Mouse (Mus musculus) stomach, embryonic 14.5 days (tissue): ENCODE results near the gene Slc35b2. TPM values are rescaled to one million over a fixed set of nuclear protein-coding genes. Genes with fewer than 3 reads are reported as not detected.

Experiments
- ATAC-seq: fragments of 200-750 bp; cut with Nextera tagmentation; 2 replicates; pipeline ENCODE4 v1.8.0; 2017; ENCODE audit warnings: low read depth, moderate TSS enrichment; ENCODE audit not compliant: insufficient number of reproducible peaks, insufficient read depth, low FRiP score
- H3K27ac ChIP-seq: fragments of 300-500 bp; sonication (generic); 2 replicates; pipeline ENCODE4 v1.5.1; 2014; ENCODE audit warnings: mild to moderate bottlenecking, low read length, moderate library complexity, mixed read lengths
- H3K27me3 ChIP-seq: fragments of 300-500 bp; sonication (generic); 2 replicates; pipeline ENCODE4 v1.6.1; 2014; ENCODE audit warnings: low read length, control low read depth, mixed read lengths; ENCODE audit not compliant: control insufficient read depth, insufficient read depth
- H3K36me3 ChIP-seq: fragments of 300-500 bp; sonication (generic); 2 replicates; pipeline ENCODE4 v1.6.1; 2014; ENCODE audit warnings: mild to moderate bottlenecking, control low read depth, low read length, moderate library complexity, mixed read lengths; ENCODE audit not compliant: control insufficient read depth, insufficient read depth
- H3K4me1 ChIP-seq: fragments of 300-500 bp; sonication (generic); 2 replicates; pipeline ENCODE4 v1.6.1; 2014; ENCODE audit warnings: low read length, control low read depth, mixed read lengths; ENCODE audit not compliant: control insufficient read depth, insufficient read depth
- H3K4me2 ChIP-seq: fragments of 300-500 bp; sonication (generic); replicated peaks from 2 replicates; pipeline ENCODE4 v1.6.1; 2014; ENCODE audit warnings: low read depth, low read length, control low read depth
- H3K4me3 ChIP-seq: fragments of 300-500 bp; sonication (generic); 2 replicates; pipeline ENCODE4 v1.5.1; 2014; ENCODE audit warnings: low read depth, low read length, control low read depth
- H3K9ac ChIP-seq: fragments of 300-500 bp; sonication (generic); replicated peaks from 2 replicates; pipeline ENCODE4 v1.6.1; 2014; ENCODE audit warnings: low read depth, mild to moderate bottlenecking, control low read depth, low read length, moderate library complexity, mixed read lengths
- H3K9me3 ChIP-seq: fragments of 300-500 bp; sonication (generic); 2 replicates; pipeline ENCODE4 v1.6.1; 2016; ENCODE audit warnings: low read depth, low read length, control low read depth; ENCODE audit not compliant: control insufficient read depth
- WGBS: fragments of 180-500 bp; shearing (Covaris S2); extraction: QIAGEN DNeasy Blood & Tissue Kit; methylation state at CpG from one replicate; pipeline ENCODE4 v1.1.7; 2014; 5-methylcytosine and 5-hydroxymethylcytosine counted together
- polyA plus RNA-seq: library from polyadenylated mRNA; unstranded; fragments of >200 nt; fragmentation: Nextera tagmentation; extraction: Ambion mirVana; gene quantifications from 2 replicates; pipeline ENCODE4 v1.2.1, GENCODE M21; 2014

The Slc35b2 gene
- polyA plus RNA-seq, 1 experiment from 2014 or later = 117 TPM

GRCm38 (mm10) chr17:45555452-45556106 is 8.1 kb upstream of the Slc35b2 start, which contains the start of gene Nfkbie:
Nfkbie (plus strand) TSS chr17:45555703.
- no peak within 1 kb of the TSS for H3K27ac ChIP-seq
- no peaks in the 10 kb centered on the region for H3K36me3 ChIP-seq

GRCm38 (mm10) chr17:45556107-45556489 is 7.6 kb upstream of the Slc35b2 start:
- Histone ChIP-seq H3K9ac (peak overlapping the region; percentile 39), H3K4me2 (peak overlapping the region; percentile 97), H3K4me1 (peaks cover 4% of the 10 kb centered on the region; the same call in 1 of the 2 replicates), H3K36me3 (no peaks in the 10 kb centered on the region), H3K4me3 (peak overlapping the region; percentile 57), H3K9me3 (no peaks in the 10 kb centered on the region), H3K27me3 (no peaks in the 10 kb centered on the region), H3K27ac (no peak overlapping the region)
- no peak for ATAC-seq
- WGBS = 2% methylated on average over 14 of the region's 14 CpGs

More at GRCm38 (mm10) chr17:45555452-45556106, 8.1 kb upstream of the Slc35b2 start, which contains the start of gene Nfkbie:
- H3K4me3 ChIP-seq = peak within 1 kb of the TSS; percentile 57
- H3K9me3 ChIP-seq = no peaks in the 10 kb centered on the region
- peak within 1 kb of the TSS; percentile 39 for H3K9ac ChIP-seq
- peak within 1 kb of the TSS; percentile 97 for H3K4me2 ChIP-seq
- H3K4me1 ChIP-seq = peaks cover 4% of the 10 kb centered on the region; the same call in 1 of the 2 replicates
- peak; percentile 82 for ATAC-seq
- under 1% methylated on average over 45 of the region's 45 CpGs for WGBS
- H3K27me3 ChIP-seq = no peaks in the 10 kb centered on the region

- H3K4me2 ChIP-seq = peak overlapping the region; percentile 97
- no peak overlapping the region for H3K27ac ChIP-seq
- no peak overlapping the region; the same call in 1 of the 2 replicates for H3K9ac ChIP-seq
- H3K36me3 ChIP-seq = no peaks in the 10 kb centered on the region
- peaks cover 4% of the 10 kb centered on the region; the same call in 1 of the 2 replicates for H3K4me1 ChIP-seq
- no peak for ATAC-seq
- H3K9me3 ChIP-seq = no peaks in the 10 kb centered on the region
- WGBS = 63% methylated on average over 3 of the region's 3 CpGs
- no peaks in the 10 kb centered on the region for H3K27me3 ChIP-seq
- H3K4me3 ChIP-seq = peak overlapping the region; percentile 57; the same call in 1 of the 2 replicates
Measured at GRCm38 (mm10) chr17:45556514-45557245, 7.0 kb upstream of the Slc35b2 start.

GRCm38 (mm10) chr17:45557246-45557824 is 6.3 kb upstream of the Slc35b2 start:
- Histone ChIP-seq H3K4me3 (no peak overlapping the region), H3K27ac (no peak overlapping the region), H3K9me3 (no peaks in the 10 kb centered on the region), H3K36me3 (no peaks in the 10 kb centered on the region), H3K4me2 (0 out of 2 replicates have a peak overlapping the region, but pooled peaks have one; percentile 7), H3K27me3 (no peaks in the 10 kb centered on the region), H3K4me1 (peaks cover 4% of the 10 kb centered on the region; the same call in 1 of the 2 replicates), H3K9ac (no peak overlapping the region)
- 65% methylated on average over 7 of the region's 7 CpGs for whole genome bisulfite sequencing
- ATAC-seq = no peak

GRCm38 (mm10) chr17:45557998-45558862 is 5.4 kb upstream of the Slc35b2 start:
- Histone ChIP-seq H3K4me1 (peaks cover 4% of the 10 kb centered on the region; the same call in 1 of the 2 replicates), H3K4me3 (no peak overlapping the region), H3K27me3 (no peaks in the 10 kb centered on the region), H3K9me3 (no peaks in the 10 kb centered on the region), H3K9ac (no peak overlapping the region), H3K27ac (no peak overlapping the region), H3K4me2 (no peak overlapping the region), H3K36me3 (no peaks in the 10 kb centered on the region)
- no peak for ATAC-seq
- WGBS = 71% methylated on average over 16 of the region's 16 CpGs

GRCm38 (mm10) chr17:45559732-45560525 is 3.7 kb upstream of the Slc35b2 start:
- Histone ChIP-seq H3K9ac (no peak overlapping the region), H3K4me2 (no peak overlapping the region), H3K9me3 (no peaks in the 10 kb centered on the region), H3K27me3 (no peaks in the 10 kb centered on the region), H3K4me3 (no peak overlapping the region), H3K27ac (no peak overlapping the region), H3K4me1 (peaks cover 8% of the 10 kb centered on the region), H3K36me3 (no peaks in the 10 kb centered on the region)
- no peak for ATAC-seq
- 86% methylated on average over 15 of the region's 15 CpGs for WGBS

- Histone ChIP-seq H3K4me3 (no peak overlapping the region), H3K4me2 (peak overlapping the region; percentile 99; the same call in 1 of the 2 replicates), H3K27me3 (no peaks in the 10 kb centered on the region), H3K4me1 (peaks cover 12% of the 10 kb centered on the region; the same call in 1 of the 2 replicates), H3K9ac (no peak overlapping the region), H3K36me3 (peaks cover 23% of the 10 kb centered on the region), H3K9me3 (no peaks in the 10 kb centered on the region), H3K27ac (no peak overlapping the region)
- 74% methylated on average over 12 of the region's 12 CpGs for WGBS
- ATAC-seq = no peak
Measured at GRCm38 (mm10) chr17:45563216-45563615, 458 bp upstream of the Slc35b2 start.
